Mouse (Mus musculus) liver, adult 2 months (tissue): Measurements from ENCODE around the gene Tmem41b.

Source experiments
- CTCF ChIP-seq: fragments of 200-500 bp; IDR thresholded peaks from 2 replicates; pipeline ENCODE4 v1.5.1; 2011; ENCODE audit warnings: low read depth, low read length, control low read depth
- POLR2A ChIP-seq: fragments of 200-500 bp; IDR thresholded peaks from 2 replicates; pipeline ENCODE4 v1.6.1; 2011; ENCODE audit warnings: low read length, control low read depth; ENCODE audit not compliant: insufficient read depth; ENCODE audit errors: extremely low read depth

GRCm38 (mm10) chr7:110002968-110003367 lies 16.2 kb upstream of the Tmem41b start:
- no peak for TF ChIP-seq CTCF
- no peak for TF ChIP-seq POLR2A
